Mouse (Mus musculus): ENCODE results near the gene Msh3. TPM values are rescaled to one million over a fixed set of nuclear protein-coding genes. Genes with fewer than 3 reads are reported as not detected.
A peak's percentile ranks its signal among the peaks of the same experiment; 100 is the strongest.

The Msh3 gene
- polyA plus RNA-seq, 1 experiment from 2014 or later = 47.3 TPM

- Histone ChIP-seq H3K9ac (ENCODE audit: low read length) (no peak overlapping the region), H3K9me3 (ENCODE audit: control insufficient read depth, low read length) (no peaks in the 10 kb centered on the region), H3K4me1 (ENCODE audit: control insufficient read depth, insufficient read depth, low read length) (no peaks in the 10 kb centered on the region), H3K27ac (replicated peaks; ENCODE audit: low read depth, low read length) (no peak overlapping the region), H3K4me2 (ENCODE audit: low read depth, severe bottlenecking) (no peak overlapping the region), H3K27me3 (ENCODE audit: control insufficient read depth, insufficient read depth, low read length) (no peaks in the 10 kb centered on the region), H3K4me3 (ENCODE audit: low read depth, low read length) (no peak overlapping the region), H3K36me3 (ENCODE audit: control insufficient read depth, insufficient read depth, low read length) (peaks cover 18% of the 10 kb centered on the region)
- ATAC-seq (ENCODE audit: insufficient number of reproducible peaks, low FRiP score, low TSS enrichment, low read depth) = no peak
- WGBS = 85% methylated on average over 4 of the region's 4 CpGs
- DNase-seq (ENCODE audit: low spot score) = no peak
Observed at GRCm38 (mm10) chr13:92365312-92365711, 10.5 kb upstream of the Msh3 start.

GRCm38 (mm10) chr13:92361609-92362008, 6.8 kb upstream of the Msh3 start:
- H3K4me2 ChIP-seq (ENCODE audit: low read depth, severe bottlenecking) = no peak overlapping the region
- no peaks in the 10 kb centered on the region for H3K4me1 ChIP-seq (ENCODE audit: control insufficient read depth, insufficient read depth, low read length)
- H3K27ac ChIP-seq (replicated peaks; ENCODE audit: low read depth, low read length) = no peak overlapping the region
- H3K36me3 ChIP-seq (ENCODE audit: control insufficient read depth, insufficient read depth, low read length) = peaks cover 10% of the 10 kb centered on the region
- H3K9ac ChIP-seq (ENCODE audit: low read length) = no peak overlapping the region
- H3K9me3 ChIP-seq (ENCODE audit: control insufficient read depth, low read length) = no peaks in the 10 kb centered on the region
- no peak for ATAC-seq (ENCODE audit: insufficient number of reproducible peaks, low FRiP score, low TSS enrichment, low read depth)
- H3K27me3 ChIP-seq (ENCODE audit: control insufficient read depth, insufficient read depth, low read length) = no peaks in the 10 kb centered on the region
- no peak for DNase-seq (ENCODE audit: low spot score)
- 87% methylated on average over 2 of the region's 2 CpGs for WGBS
- no peak overlapping the region for H3K4me3 ChIP-seq (ENCODE audit: low read depth, low read length)

- H3K27ac ChIP-seq (replicated peaks; ENCODE audit: low read depth, low read length) = no peak overlapping the region
- 73% methylated on average over 2 of the region's 2 CpGs for WGBS
- no peaks in the 10 kb centered on the region for H3K27me3 ChIP-seq (ENCODE audit: control insufficient read depth, insufficient read depth, low read length)
- no peaks in the 10 kb centered on the region for H3K9me3 ChIP-seq (ENCODE audit: control insufficient read depth, low read length)
- H3K36me3 ChIP-seq (ENCODE audit: control insufficient read depth, insufficient read depth, low read length) = peaks cover 4% of the 10 kb centered on the region
- no peak for ATAC-seq (ENCODE audit: insufficient number of reproducible peaks, low FRiP score, low TSS enrichment, low read depth)
- H3K4me1 ChIP-seq (ENCODE audit: control insufficient read depth, insufficient read depth, low read length) = peaks cover 8% of the 10 kb centered on the region; the same call in 1 of the 2 replicates
- no peak for DNase-seq (ENCODE audit: low spot score)
- H3K9ac ChIP-seq (ENCODE audit: low read length) = no peak overlapping the region
- no peak overlapping the region for H3K4me3 ChIP-seq (ENCODE audit: low read depth, low read length)
- no peak overlapping the region for H3K4me2 ChIP-seq (ENCODE audit: low read depth, severe bottlenecking)
Observed at GRCm38 (mm10) chr13:92357644-92358043, 2.8 kb upstream of the Msh3 start.

GRCm38 (mm10) chr13:92356376-92356775, 1.6 kb upstream of the Msh3 start:
- Histone ChIP-seq H3K4me2 (ENCODE audit: low read depth, severe bottlenecking) (peak overlapping the region; percentile 62), H3K9ac (ENCODE audit: low read length) (no peak overlapping the region; the same call in 1 of the 2 replicates), H3K9me3 (ENCODE audit: control insufficient read depth, low read length) (no peaks in the 10 kb centered on the region), H3K27ac (replicated peaks; ENCODE audit: low read depth, low read length) (no peak overlapping the region), H3K4me3 (ENCODE audit: low read depth, low read length) (no peak overlapping the region; the same call in 1 of the 2 replicates), H3K36me3 (ENCODE audit: control insufficient read depth, insufficient read depth, low read length) (peaks cover 4% of the 10 kb centered on the region), H3K27me3 (ENCODE audit: control insufficient read depth, insufficient read depth, low read length) (no peaks in the 10 kb centered on the region), H3K4me1 (ENCODE audit: control insufficient read depth, insufficient read depth, low read length) (peaks cover 8% of the 10 kb centered on the region; the same call in 1 of the 2 replicates)
- ATAC-seq (ENCODE audit: insufficient number of reproducible peaks, low FRiP score, low TSS enrichment, low read depth) (no peak), DNase-seq (ENCODE audit: low spot score) (no peak)
- WGBS = 81% methylated on average over 7 of the region's 7 CpGs

GRCm38 (mm10) chr13:92355272-92355643, 455 bp upstream of the Msh3 start:
- no peaks in the 10 kb centered on the region for H3K9me3 ChIP-seq (ENCODE audit: control insufficient read depth, low read length)
- H3K36me3 ChIP-seq (ENCODE audit: control insufficient read depth, insufficient read depth, low read length) = peaks cover 4% of the 10 kb centered on the region
- H3K9ac ChIP-seq (ENCODE audit: low read length) = peak overlapping the region; percentile 71
- peak overlapping the region; percentile 63 for H3K4me3 ChIP-seq (ENCODE audit: low read depth, low read length)
- ATAC-seq (ENCODE audit: insufficient number of reproducible peaks, low FRiP score, low TSS enrichment, low read depth) = peak; percentile 58
- no peak for DNase-seq (ENCODE audit: low spot score)
- H3K4me2 ChIP-seq (ENCODE audit: low read depth, severe bottlenecking) = peak overlapping the region; percentile 62
- 1% methylated on average over 24 of the region's 24 CpGs for WGBS
- H3K27ac ChIP-seq (replicated peaks; ENCODE audit: low read depth, low read length) = 0 out of 2 replicates have a peak overlapping the region, but pooled peaks have one; percentile 30
- no peaks in the 10 kb centered on the region for H3K27me3 ChIP-seq (ENCODE audit: control insufficient read depth, insufficient read depth, low read length)
- peaks cover 8% of the 10 kb centered on the region; the same call in 1 of the 2 replicates for H3K4me1 ChIP-seq (ENCODE audit: control insufficient read depth, insufficient read depth, low read length)

- WGBS = 38% methylated on average over 4 of the region's 4 CpGs
- H3K27ac ChIP-seq (replicated peaks; ENCODE audit: low read depth, low read length) = 0 out of 2 replicates have a peak overlapping the region, but pooled peaks have one; percentile 36
- no peaks in the 10 kb centered on the region for H3K9me3 ChIP-seq (ENCODE audit: control insufficient read depth, low read length)
- H3K4me2 ChIP-seq (ENCODE audit: low read depth, severe bottlenecking) = peak overlapping the region; percentile 62
- ATAC-seq (ENCODE audit: insufficient number of reproducible peaks, low FRiP score, low TSS enrichment, low read depth) = no peak
- H3K4me3 ChIP-seq (ENCODE audit: low read depth, low read length) = peak overlapping the region; percentile 63
- H3K27me3 ChIP-seq (ENCODE audit: control insufficient read depth, insufficient read depth, low read length) = no peaks in the 10 kb centered on the region
- DNase-seq (ENCODE audit: low spot score) = no peak
- peaks cover 8% of the 10 kb centered on the region; the same call in 1 of the 2 replicates for H3K4me1 ChIP-seq (ENCODE audit: control insufficient read depth, insufficient read depth, low read length)
- H3K9ac ChIP-seq (ENCODE audit: low read length) = peak overlapping the region; percentile 65; the same call in 1 of the 2 replicates
- no peaks in the 10 kb centered on the region for H3K36me3 ChIP-seq (ENCODE audit: control insufficient read depth, insufficient read depth, low read length)
Observed at GRCm38 (mm10) chr13:92353956-92354355, 847 bp downstream of the Msh3 start.

GRCm38 (mm10) chr13:92351100-92351499, 3.7 kb downstream of the Msh3 start:
- no peak overlapping the region for H3K4me3 ChIP-seq (ENCODE audit: low read depth, low read length)
- H3K4me1 ChIP-seq (ENCODE audit: control insufficient read depth, insufficient read depth, low read length) = peaks cover 4% of the 10 kb centered on the region; the same call in 1 of the 2 replicates
- H3K36me3 ChIP-seq (ENCODE audit: control insufficient read depth, insufficient read depth, low read length) = no peaks in the 10 kb centered on the region; the same call in 1 of the 2 replicates
- no peaks in the 10 kb centered on the region for H3K9me3 ChIP-seq (ENCODE audit: control insufficient read depth, low read length)
- H3K27me3 ChIP-seq (ENCODE audit: control insufficient read depth, insufficient read depth, low read length) = no peaks in the 10 kb centered on the region
- H3K4me2 ChIP-seq (ENCODE audit: low read depth, severe bottlenecking) = no peak overlapping the region
- WGBS = 92% methylated on average over 6 of the region's 6 CpGs
- DNase-seq (ENCODE audit: low spot score) (no peak), ATAC-seq (ENCODE audit: insufficient number of reproducible peaks, low FRiP score, low TSS enrichment, low read depth) (no peak)
- H3K27ac ChIP-seq (replicated peaks; ENCODE audit: low read depth, low read length) = no peak overlapping the region
- no peak overlapping the region for H3K9ac ChIP-seq (ENCODE audit: low read length)

GRCm38 (mm10) chr13:92346338-92346737, 8.5 kb downstream of the Msh3 start:
- no peak overlapping the region for H3K9ac ChIP-seq (ENCODE audit: low read length)
- no peaks in the 10 kb centered on the region for H3K27me3 ChIP-seq (ENCODE audit: control insufficient read depth, insufficient read depth, low read length)
- H3K36me3 ChIP-seq (ENCODE audit: control insufficient read depth, insufficient read depth, low read length) = peaks cover 2% of the 10 kb centered on the region; the same call in 1 of the 2 replicates
- H3K4me3 ChIP-seq (ENCODE audit: low read depth, low read length) = no peak overlapping the region
- H3K4me1 ChIP-seq (ENCODE audit: control insufficient read depth, insufficient read depth, low read length) = no peaks in the 10 kb centered on the region
- H3K4me2 ChIP-seq (ENCODE audit: low read depth, severe bottlenecking) = no peak overlapping the region
- DNase-seq (ENCODE audit: low spot score) (no peak), ATAC-seq (ENCODE audit: insufficient number of reproducible peaks, low FRiP score, low TSS enrichment, low read depth) (no peak)
- WGBS = 91% methylated on average over 5 of the region's 5 CpGs
- H3K27ac ChIP-seq (replicated peaks; ENCODE audit: low read depth, low read length) = no peak overlapping the region
- H3K9me3 ChIP-seq (ENCODE audit: control insufficient read depth, low read length) = no peaks in the 10 kb centered on the region

GRCm38 (mm10) chr13:92344033-92344432, 10.8 kb downstream of the Msh3 start:
- ATAC-seq (ENCODE audit: insufficient number of reproducible peaks, low FRiP score, low TSS enrichment, low read depth) = no peak
- Histone ChIP-seq H3K4me1 (ENCODE audit: control insufficient read depth, insufficient read depth, low read length) (no peaks in the 10 kb centered on the region), H3K27ac (replicated peaks; ENCODE audit: low read depth, low read length) (no peak overlapping the region), H3K4me2 (ENCODE audit: low read depth, severe bottlenecking) (no peak overlapping the region), H3K9ac (ENCODE audit: low read length) (no peak overlapping the region), H3K27me3 (ENCODE audit: control insufficient read depth, insufficient read depth, low read length) (no peaks in the 10 kb centered on the region), H3K4me3 (ENCODE audit: low read depth, low read length) (no peak overlapping the region), H3K9me3 (ENCODE audit: control insufficient read depth, low read length) (no peaks in the 10 kb centered on the region), H3K36me3 (ENCODE audit: control insufficient read depth, insufficient read depth, low read length) (peaks cover 4% of the 10 kb centered on the region; the same call in 1 of the 2 replicates)
- no peak for DNase-seq (ENCODE audit: low spot score)
- 92% methylated on average over 8 of the region's 8 CpGs for WGBS
